Mouse (Mus musculus) limb, embryonic 14.5 days (tissue): Measurements from ENCODE around the gene B4galnt2. TPM values are rescaled to one million over a fixed set of nuclear protein-coding genes. Genes with fewer than 3 reads are reported as not detected.

ENCODE experiments used
- ATAC-seq: fragments of 200-750 bp; cut with Nextera tagmentation; 2 replicates; pipeline ENCODE4 v1.8.0; 2017; ENCODE audit warnings: low read depth, moderate number of reproducible peaks, moderate TSS enrichment; ENCODE audit not compliant: low FRiP score
- DNase-seq: peaks from one replicate; pipeline ENCODE4 v3.0.0-alpha.2; 2015; ENCODE audit warnings: low spot score
- H3K27ac ChIP-seq: fragments of 300-500 bp; sonication (generic); replicated peaks from 2 replicates; pipeline ENCODE4 v1.5.1; 2014; ENCODE audit warnings: low read depth, mild to moderate bottlenecking, low read length, moderate library complexity, mixed read lengths
- H3K27me3 ChIP-seq: fragments of 300-500 bp; sonication (generic); 2 replicates; pipeline ENCODE4 v1.6.1; 2014; ENCODE audit warnings: low read length, mixed read lengths; ENCODE audit not compliant: control insufficient read depth, insufficient read depth
- H3K36me3 ChIP-seq: fragments of 300-500 bp; sonication (generic); 2 replicates; pipeline ENCODE4 v1.6.1; 2014; ENCODE audit warnings: mild to moderate bottlenecking, low read length, moderate library complexity, mixed read lengths; ENCODE audit not compliant: control insufficient read depth, insufficient read depth
- H3K4me1 ChIP-seq: fragments of 300-500 bp; sonication (generic); 2 replicates; pipeline ENCODE4 v1.6.1; 2014; ENCODE audit warnings: antibody characterized with exemption, low read length, mixed read lengths; ENCODE audit not compliant: control insufficient read depth, insufficient read depth
- H3K4me2 ChIP-seq: fragments of 300-500 bp; sonication (generic); replicated peaks from 2 replicates; pipeline ENCODE4 v1.6.1; 2014; ENCODE audit warnings: low read depth, mild to moderate bottlenecking, low read length, moderate library complexity; ENCODE audit not compliant: severe bottlenecking
- H3K4me3 ChIP-seq: fragments of 300-500 bp; sonication (generic); replicated peaks from 2 replicates; pipeline ENCODE4 v1.5.1; 2014; ENCODE audit warnings: low read length
- H3K9ac ChIP-seq: fragments of 300-500 bp; sonication (generic); 2 replicates; pipeline ENCODE4 v1.6.1; 2014; ENCODE audit warnings: mild to moderate bottlenecking, low read depth, low read length, moderate library complexity; ENCODE audit not compliant: severe bottlenecking
- H3K9me3 ChIP-seq: fragments of 300-500 bp; sonication (generic); 2 replicates; pipeline ENCODE4 v1.6.1; 2016; ENCODE audit warnings: low read length; ENCODE audit not compliant: control insufficient read depth
- POLR2A ChIP-seq: fragments of 200-500 bp; IDR thresholded peaks from 2 replicates; pipeline ENCODE4 v1.8.0; 2012; ENCODE audit warnings: inconsistent platforms, mild to moderate bottlenecking, moderate library complexity, borderline replicate concordance; ENCODE audit not compliant: insufficient read depth, insufficient read length; ENCODE audit errors: extremely low read depth
- WGBS: fragments of 180-500 bp; shearing (Covaris S2); extraction: QIAGEN DNeasy Blood & Tissue Kit; methylation state at CpG from one replicate; pipeline ENCODE4 v1.1.7; 2014; 5-methylcytosine and 5-hydroxymethylcytosine counted together
- polyA plus RNA-seq, 2 experiments: library from polyadenylated mRNA; depleted of rRNA in 1 of 2; stranded (reverse) in 1 of 2; unstranded in 1 of 2; fragments of >200 nt; fragmentation: Nextera tagmentation in 1 of 2; extraction: Ambion mirVana in 1 of 2; gene quantifications; 2 replicates each; pipeline versions ENCODE4 v1.2.1 to v1.2.3; 2012 to 2014

B4galnt2 gene
- polyA plus RNA-seq, 2 experiments: not detected

DNA sequence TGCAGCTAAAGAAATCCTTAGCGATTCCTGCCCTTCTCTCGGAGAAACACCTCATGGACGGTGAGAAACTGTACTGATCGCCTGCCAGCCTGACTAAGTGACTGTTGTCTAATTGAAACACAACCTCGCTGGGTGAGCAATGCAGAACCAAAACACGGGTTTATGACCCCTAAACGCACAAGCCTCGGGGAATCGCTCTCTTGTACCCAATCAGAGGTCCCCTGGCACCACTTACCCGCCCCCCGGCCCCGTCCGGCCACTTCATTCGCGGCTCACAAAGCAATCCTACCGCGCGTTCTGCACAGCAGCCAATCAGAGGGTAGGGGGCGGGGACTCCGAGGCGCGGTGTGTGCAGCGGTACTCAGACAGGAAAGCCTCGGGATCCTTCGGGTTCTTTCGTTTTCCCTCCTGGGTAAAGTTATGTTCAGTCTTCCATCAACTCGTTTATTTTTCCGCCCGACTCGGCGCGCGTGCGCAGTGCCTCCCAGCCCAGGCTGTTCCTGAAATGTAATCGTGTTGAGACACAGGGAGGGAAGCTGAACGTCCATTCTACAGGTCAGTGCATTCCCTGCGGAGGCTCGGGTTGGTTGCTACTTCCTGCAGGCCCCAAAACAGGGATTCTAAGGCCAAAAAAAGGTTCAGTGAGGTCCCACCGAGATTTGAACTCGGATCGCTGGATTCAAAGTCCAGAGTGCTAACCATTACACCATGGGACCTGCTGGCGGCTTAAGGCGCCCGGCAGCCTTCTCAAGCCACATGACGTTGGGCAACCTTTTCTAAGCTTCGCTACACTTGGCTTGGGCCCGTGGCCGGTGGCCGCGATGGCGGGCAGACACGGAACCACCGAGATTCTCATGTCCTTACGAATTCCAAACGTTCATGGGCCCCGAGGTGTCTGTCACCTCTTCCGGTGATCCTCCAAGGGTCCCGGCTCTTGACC, 55.9 kb downstream of the B4galnt2 start:
- Histone ChIP-seq H3K4me2 (peak overlapping the region; percentile 56), H3K9me3 (no peaks in the 10 kb centered on the region), H3K36me3 (no peaks in the 10 kb centered on the region), H3K4me1 (peaks cover 6% of the 10 kb centered on the region; the same call in 1 of the 2 replicates), H3K9ac (peak overlapping the region; percentile 64), H3K4me3 (peak overlapping the region; percentile 80), H3K27me3 (no peaks in the 10 kb centered on the region), H3K27ac (peak overlapping the region; percentile 92)
- under 1% methylated on average over 58 of the region's 58 CpGs for WGBS
- TF ChIP-seq POLR2A: peak; percentile 43; the same call in 1 of the 2 replicates
- DNase-seq (peak; percentile 99), ATAC-seq (peak; percentile 98)

DNA sequence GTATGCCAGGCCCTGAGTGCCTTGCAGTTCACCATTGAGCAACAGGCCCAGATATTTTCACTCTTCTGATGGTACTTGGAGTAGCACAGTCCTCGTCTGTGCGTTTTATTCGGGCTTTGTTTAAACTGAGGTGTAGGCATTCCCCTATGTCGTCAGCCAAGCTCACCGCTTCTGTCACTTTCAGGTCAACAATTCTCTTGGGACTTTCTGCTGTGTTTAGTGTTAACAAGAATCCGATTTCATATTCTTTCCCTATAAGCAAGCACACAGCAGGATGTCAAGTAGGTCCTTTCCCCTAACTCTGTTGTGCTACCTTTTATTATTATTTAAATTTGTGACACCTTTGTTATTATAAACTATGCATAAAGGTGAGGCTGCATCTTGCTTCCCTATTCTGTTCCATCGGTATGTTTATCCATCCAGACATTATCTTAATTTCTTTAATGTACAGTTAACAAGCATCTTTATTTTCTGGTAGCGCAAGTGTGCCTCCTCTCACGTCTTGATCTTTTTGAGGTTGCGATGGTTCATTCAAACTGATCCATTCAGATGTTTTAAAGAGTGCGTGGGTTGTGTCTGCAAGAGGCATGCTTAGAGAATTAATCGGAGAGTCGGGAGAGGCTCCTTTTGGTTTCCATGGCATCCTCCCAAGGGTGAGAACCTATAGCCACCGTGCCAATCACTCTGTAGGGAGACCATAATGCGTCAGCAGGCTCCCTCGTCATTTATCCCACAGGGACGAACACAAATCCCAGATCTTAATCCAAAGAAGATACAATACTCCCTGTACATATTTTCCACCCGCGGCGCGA, 56.8 kb downstream of the B4galnt2 start:
- Histone ChIP-seq H3K36me3 (no peaks in the 10 kb centered on the region), H3K9ac (peak overlapping the region; percentile 59), H3K9me3 (no peaks in the 10 kb centered on the region), H3K27me3 (no peaks in the 10 kb centered on the region), H3K4me3 (peak overlapping the region; percentile 80), H3K4me1 (peaks cover 6% of the 10 kb centered on the region; the same call in 1 of the 2 replicates), H3K4me2 (peak overlapping the region; percentile 56), H3K27ac (peak overlapping the region; percentile 71)
- WGBS: 17% methylated on average over 21 of the region's 21 CpGs
- peak; percentile 40 for DNase-seq
- no peak for TF ChIP-seq POLR2A
- no peak for ATAC-seq

DNA sequence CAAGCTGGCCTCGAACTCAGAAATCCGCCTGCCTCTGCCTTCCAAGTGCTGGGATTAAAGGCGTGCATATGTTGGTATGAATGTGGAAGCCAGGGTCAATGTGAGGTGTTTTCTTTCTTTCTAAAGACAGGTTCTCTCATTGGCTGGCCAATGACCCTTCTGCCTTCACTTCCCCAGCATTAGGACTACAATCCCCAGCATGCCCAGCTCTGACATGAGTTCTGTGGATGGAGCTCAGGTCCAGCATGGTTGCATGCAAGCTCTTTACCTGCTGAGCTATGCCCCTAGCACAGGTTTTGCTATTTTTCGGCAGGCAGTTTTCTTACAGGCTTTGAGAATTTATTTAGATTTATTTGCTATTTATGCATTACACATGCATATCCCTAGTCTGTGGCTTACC, 57.4 kb downstream of the B4galnt2 start:
- Histone ChIP-seq H3K27me3 (no peaks in the 10 kb centered on the region), H3K4me1 (peaks cover 6% of the 10 kb centered on the region; the same call in 1 of the 2 replicates), H3K27ac (no peak overlapping the region), H3K9me3 (no peaks in the 10 kb centered on the region), H3K4me2 (no peak overlapping the region), H3K9ac (no peak overlapping the region), H3K36me3 (no peaks in the 10 kb centered on the region), H3K4me3 (no peak overlapping the region)
- ATAC-seq (no peak), DNase-seq (no peak)
- no peak for TF ChIP-seq POLR2A
- WGBS: 75% methylated on average over 4 of the region's 4 CpGs

- Histone ChIP-seq H3K9ac (no peak overlapping the region), H3K9me3 (no peaks in the 10 kb centered on the region), H3K4me3 (no peak overlapping the region), H3K27ac (no peak overlapping the region), H3K4me2 (no peak overlapping the region), H3K36me3 (no peaks in the 10 kb centered on the region), H3K27me3 (no peaks in the 10 kb centered on the region), H3K4me1 (no peaks in the 10 kb centered on the region)
- ATAC-seq (no peak), DNase-seq (no peak)
- TF ChIP-seq POLR2A: no peak
- 64% methylated on average over 5 of the region's 5 CpGs for WGBS
Observed at GRCm38 (mm10) chr11:95853684-95854083, 61.0 kb downstream of the B4galnt2 start.

- TF ChIP-seq POLR2A: no peak
- no peaks in the 10 kb centered on the region for H3K4me1 ChIP-seq
Observed at GRCm38 (mm10) chr11:95850898-95851297, 63.8 kb downstream of the B4galnt2 start.

More at GRCm38 (mm10) chr11:95850898-95851297, 63.8 kb downstream of the B4galnt2 start:
- Histone ChIP-seq H3K4me3 (no peak overlapping the region), H3K9me3 (no peaks in the 10 kb centered on the region), H3K27me3 (no peaks in the 10 kb centered on the region), H3K4me2 (no peak overlapping the region), H3K27ac (no peak overlapping the region), H3K36me3 (no peaks in the 10 kb centered on the region), H3K9ac (no peak overlapping the region)
- ATAC-seq: no peak
- DNase-seq: no peak
- WGBS: 75% methylated on average over 2 of the region's 2 CpGs
